Mouse (Mus musculus): ENCODE data around the gene Gls2.

DNA sequence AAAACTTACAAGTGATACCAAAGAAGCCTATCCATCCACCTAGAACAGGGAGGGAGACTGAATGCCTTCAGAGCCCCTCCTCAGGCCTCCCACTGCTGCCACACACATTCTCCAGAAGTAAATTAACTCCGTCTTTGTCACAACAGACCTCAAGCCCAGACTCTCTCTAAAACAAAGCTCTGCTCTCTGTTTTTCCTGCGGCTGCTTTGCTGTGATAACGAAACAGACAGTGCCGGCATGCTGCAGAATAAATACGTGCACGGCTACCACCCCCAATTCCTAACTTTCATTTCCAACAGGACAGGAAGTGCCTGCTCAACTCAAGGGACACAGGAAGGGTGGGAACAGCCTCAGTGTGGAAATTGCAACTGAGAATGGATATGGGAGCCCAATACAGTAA, 14.3 kb upstream of the Gls2 start, which contains the start of gene Rbms2:
- no peak for TF ChIP-seq CTCF (IDR thresholded peaks at IDR 0.05; ENCODE audit: low read depth)
- no peak for TF ChIP-seq EP300 (IDR thresholded peaks at IDR 0.05; ENCODE audit: low read depth)

Data from liver, embryonic 14.5 days (tissue).